Mouse (Mus musculus) CH12.LX (cell line): ENCODE results near the gene A630023A22Rik. TPM values are rescaled to one million over a fixed set of nuclear protein-coding genes. Genes with fewer than 3 reads are reported as not detected.

Experiments used
- DNase-seq: peaks from one replicate; pipeline ENCODE4 v3.0.0-alpha.2; 2013; ENCODE audit errors: extremely low read depth
- H3K27ac ChIP-seq: 2 replicates; pipeline ENCODE4 v1.5.1; 2012; ENCODE audit warnings: low read depth, mild to moderate bottlenecking, control low read depth, moderate library complexity; ENCODE audit not compliant: insufficient read depth
- H3K27me3 ChIP-seq: replicated peaks from 2 replicates; pipeline ENCODE3; 2012; ENCODE audit warnings: inconsistent platforms
- H3K36me3 ChIP-seq, 2 experiments: replicated peaks in 1 of 2; 2 replicates each; pipeline versions ENCODE3 to v1.6.1; 2012; ENCODE audit warnings: inconsistent platforms in 1 of 2, low read length in 1 of 2, mild to moderate bottlenecking in 1 of 2, mixed read lengths in 1 of 2, moderate library complexity in 1 of 2; ENCODE audit not compliant: control insufficient read depth in 1 of 2, insufficient read depth in 1 of 2
- H3K4me1 ChIP-seq, 2 experiments: 2 replicates each; pipeline ENCODE4 v1.6.1; 2012; ENCODE audit warnings: inconsistent platforms in 1 of 2, moderate library complexity in 1 of 2; ENCODE audit not compliant: insufficient read depth in 2 of 2, control insufficient read depth in 1 of 2
- H3K4me2 ChIP-seq: 2 replicates; pipeline ENCODE4 v1.6.1; 2012; ENCODE audit warnings: low read depth, mild to moderate bottlenecking, control low read depth; ENCODE audit not compliant: poor library complexity, insufficient read depth, severe bottlenecking
- H3K4me3 ChIP-seq, 3 experiments: fragments of 150-350 bp in 1 of 3; sonication (generic) in 1 of 3; replicated peaks in 1 of 3; 2 replicates each; pipeline versions ENCODE3 to v1.5.1; 2011 to 2012; ENCODE audit warnings: low read depth in 2 of 3, low read length in 2 of 3, mild to moderate bottlenecking in 2 of 3, moderate library complexity in 2 of 3, control low read depth in 1 of 3, improper control_type of control experiment in 1 of 3, inconsistent platforms in 1 of 3, mixed read lengths in 1 of 3; ENCODE audit not compliant: poor library complexity in 1 of 3
- H3K79me2 ChIP-seq: replicated peaks from 2 replicates; pipeline ENCODE4 v1.6.1; 2012; ENCODE audit warnings: mild to moderate bottlenecking, moderate library complexity; ENCODE audit not compliant: control insufficient read depth, poor library complexity, insufficient read depth, severe bottlenecking; ENCODE audit errors: extremely low read depth
- H3K9ac ChIP-seq: 2 replicates; pipeline ENCODE4 v1.6.1; 2012; ENCODE audit warnings: low read depth, mild to moderate bottlenecking, control low read depth, moderate library complexity; ENCODE audit not compliant: insufficient read depth
- H3K9me3 ChIP-seq: replicated peaks from 2 replicates; pipeline ENCODE3; 2012; ENCODE audit warnings: low read length, inconsistent platforms, mixed read lengths
- BHLHE40 ChIP-seq: IDR thresholded peaks from 2 replicates; pipeline ENCODE4 v1.6.1; 2011; ENCODE audit warnings: mild to moderate bottlenecking, low read depth, low read length, improper control_type of control experiment
- CHD1 ChIP-seq: IDR thresholded peaks from 2 replicates; pipeline ENCODE4 v1.6.1; 2012; ENCODE audit warnings: low read depth, low read length, improper control_type of control experiment, inconsistent platforms
- E2F4 ChIP-seq: IDR thresholded peaks from 2 replicates; pipeline ENCODE4 v1.6.1; 2011; ENCODE audit warnings: low read depth, low read length, improper control_type of control experiment; ENCODE audit not compliant: insufficient replicate concordance
- EP300 ChIP-seq: IDR thresholded peaks from 2 replicates; pipeline ENCODE4 v1.6.1; 2011; ENCODE audit warnings: low read length, improper control_type of control experiment
- GABPA ChIP-seq: IDR thresholded peaks from 2 replicates; pipeline ENCODE4 v1.6.1; 2012; ENCODE audit warnings: low read depth, low read length, improper control_type of control experiment, inconsistent platforms; ENCODE audit not compliant: insufficient replicate concordance
- IRF4 ChIP-seq: IDR thresholded peaks from 2 replicates; pipeline ENCODE4 v1.6.1; 2014; ENCODE audit warnings: low read depth, mild to moderate bottlenecking, inconsistent platforms, low read length, improper control_type of control experiment
- JUND ChIP-seq: conservative IDR thresholded peaks from 2 replicates; pipeline ENCODE4 v1.6.1; 2011; ENCODE audit warnings: low read depth, low read length, improper control_type of control experiment
- KAT2A ChIP-seq: IDR thresholded peaks from 2 replicates; pipeline ENCODE4 v1.6.1; 2012; ENCODE audit warnings: low read length, improper control_type of control experiment, inconsistent platforms; ENCODE audit not compliant: insufficient replicate concordance
- MAZ ChIP-seq: IDR thresholded peaks from 2 replicates; pipeline ENCODE4 v1.6.1; 2012; ENCODE audit warnings: low read depth, mild to moderate bottlenecking, inconsistent platforms, low read length, improper control_type of control experiment, moderate library complexity
- MEF2A ChIP-seq: IDR thresholded peaks from 2 replicates; pipeline ENCODE4 v1.6.1; 2014; ENCODE audit warnings: low read depth, mild to moderate bottlenecking, inconsistent platforms, low read length, improper control_type of control experiment, borderline replicate concordance
- NELFE ChIP-seq: IDR thresholded peaks from 2 replicates; pipeline ENCODE4 v1.6.1; 2011; ENCODE audit warnings: low read depth, low read length, improper control_type of control experiment
- NRF1 ChIP-seq: IDR thresholded peaks from 2 replicates; pipeline ENCODE4 v1.6.1; 2014; ENCODE audit warnings: low read depth, mild to moderate bottlenecking, inconsistent platforms, low read length, improper control_type of control experiment, moderate library complexity
- PAX5 ChIP-seq: IDR thresholded peaks from 2 replicates; pipeline ENCODE4 v1.6.1; 2012; ENCODE audit warnings: low read length, inconsistent platforms, mixed read lengths
- POLR2AphosphoS2 ChIP-seq: IDR thresholded peaks from 2 replicates; pipeline ENCODE4 v1.6.1; 2011; ENCODE audit warnings: low read depth, low read length, improper control_type of control experiment
- UBTF ChIP-seq: IDR thresholded peaks from 2 replicates; pipeline ENCODE4 v1.6.1; 2012; ENCODE audit warnings: low read depth, mild to moderate bottlenecking, inconsistent platforms, low read length, improper control_type of control experiment, moderate library complexity
- ZKSCAN1 ChIP-seq: IDR thresholded peaks from 2 replicates; pipeline ENCODE4 v1.6.1; 2012; ENCODE audit warnings: low read depth, inconsistent platforms, low read length, improper control_type of control experiment, borderline replicate concordance
- ZMIZ1 ChIP-seq: IDR thresholded peaks from 2 replicates; pipeline ENCODE4 v1.6.1; 2012; ENCODE audit warnings: low read depth, mild to moderate bottlenecking, inconsistent platforms, low read length, improper control_type of control experiment
- dilution Hi-C: fragments of 300-500 bp; cut with MboI; formaldehyde crosslinking; loops from 2 replicates; pipeline ENCODE4 v1.14.3; 2020; ENCODE audit warnings: low sequenced_read_pairs; ENCODE audit not compliant: extremely low pct_unique_long_range_greater_than_20kb, extremely low pct_ligation_motif_present
- in situ Hi-C: fragments of 300-500 bp; cut with MboI; formaldehyde crosslinking; loops from 3 replicates; pipeline ENCODE4 v1.14.3; 2019; ENCODE audit warnings: low sequenced_read_pairs, low pct_ligation_motif_present, low pct_unique_long_range_greater_than_20kb, mixed read lengths
- polyA plus RNA-seq: library from polyadenylated mRNA; unstranded; fragments of >175 nt; gene quantifications from 2 replicates; pipeline ENCODE4 v1.2.1, GENCODE M21; 2012; ENCODE audit warnings: low read depth; ENCODE audit not compliant: insufficient read length
- total RNA-seq, 2 experiments: library from RNA; depleted of rRNA; stranded (reverse); fragments of 300-350 nt in 1 of 2; fragments of >200 nt in 1 of 2; gene quantifications; 2 replicates each; pipeline ENCODE4 v1.2.3; 2012 to 2014

The A630023A22Rik gene
- total and polyA plus RNA-seq, 3 experiments: 0.36 TPM; not detected in 2

DNA sequence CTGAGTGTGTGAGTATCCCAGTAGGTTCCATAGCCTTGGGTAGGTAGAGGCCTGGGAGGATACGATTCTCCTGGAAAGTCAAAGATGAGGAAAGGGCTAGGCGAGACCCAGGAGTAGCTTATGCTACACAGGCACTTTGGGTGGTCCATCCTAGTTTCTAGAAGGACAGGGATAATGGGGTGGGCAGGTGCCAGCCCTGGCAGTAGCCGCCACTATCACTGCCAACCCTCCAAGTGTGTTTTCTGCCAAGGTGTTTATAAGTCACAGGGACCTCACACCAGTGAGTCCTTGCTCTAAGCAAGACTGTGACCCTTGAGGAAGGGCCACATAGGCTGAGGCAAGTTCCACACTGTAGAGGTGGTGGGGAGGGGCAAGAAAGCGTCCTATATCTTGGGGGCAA lies 61.3 kb downstream of the A630023A22Rik start:
- peaks cover 0 to 7% of the 10 kb centered on the region in 2 experiments; a peak in 2 of 4 replicates for H3K4me1 ChIP-seq
- DNase-seq: no peak
- dilution Hi-C loops: no loop called here
- H3K9me3 ChIP-seq: no peaks in the 10 kb centered on the region
- H3K4me2 ChIP-seq: no peak overlapping the region
- H3K79me2 ChIP-seq: no peaks in the 10 kb centered on the region
- H3K36me3 ChIP-seq: no peaks in the 10 kb centered on the region
- no peak overlapping the region for H3K9ac ChIP-seq
- H3K4me3 ChIP-seq: no peak overlapping the region
- H3K27me3 ChIP-seq: no peaks in the 10 kb centered on the region
- in situ Hi-C loops: no loop called here
- H3K27ac ChIP-seq: no peak overlapping the region
- no peak for TF ChIP-seq IRF4
- TF ChIP-seq PAX5: no peak

DNA sequence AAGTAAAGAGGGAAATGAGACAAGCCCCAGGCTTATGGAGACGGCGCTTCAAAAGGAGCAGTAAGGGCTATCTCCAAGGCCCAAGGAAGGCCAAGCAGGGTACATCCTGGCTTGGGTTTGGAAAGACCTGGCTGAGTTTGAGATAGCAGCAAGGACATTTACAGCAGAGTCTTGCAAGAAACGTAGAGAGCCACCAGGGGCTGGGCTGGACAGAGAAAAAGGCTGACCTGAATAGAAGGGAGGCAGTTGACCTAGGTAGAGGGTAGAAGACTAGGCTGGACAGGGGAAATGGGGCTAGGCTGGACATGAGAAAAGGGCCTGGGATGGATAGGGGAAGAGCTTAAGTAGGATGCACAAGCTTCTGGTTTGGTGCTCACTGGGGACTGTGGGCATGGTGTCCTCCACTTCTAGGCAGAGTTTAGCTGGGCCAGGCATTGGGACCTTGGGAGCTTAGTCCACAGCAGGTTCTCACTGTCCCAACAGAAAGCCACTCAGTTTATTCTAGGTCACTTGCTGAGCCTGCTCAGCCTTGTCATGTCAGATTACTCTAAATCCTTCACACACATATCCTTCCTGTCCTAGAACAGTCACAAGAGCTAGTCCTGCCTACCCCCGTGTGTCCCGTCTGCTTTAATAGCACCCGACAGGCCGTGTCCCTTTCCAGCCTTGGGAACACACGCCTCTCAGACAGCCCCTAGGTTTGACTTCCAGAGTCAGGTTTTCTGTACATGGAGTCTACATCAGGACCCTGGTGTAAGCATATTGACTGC lies 68.5 kb downstream of the A630023A22Rik start:
- DNase-seq: no peak
- no peak overlapping the region for H3K9ac ChIP-seq
- H3K9me3 ChIP-seq: no peaks in the 10 kb centered on the region
- no peaks in the 10 kb centered on the region for H3K79me2 ChIP-seq
- H3K4me1 ChIP-seq: no peaks in the 10 kb centered on the region
- H3K27ac ChIP-seq: no peak overlapping the region
- no peak overlapping the region for H3K4me2 ChIP-seq
- TF ChIP-seq MAZ: no peak
- TF ChIP-seq GABPA: no peak
- TF ChIP-seq PAX5: no peak
- no peaks in the 10 kb centered on the region for H3K27me3 ChIP-seq
- in situ Hi-C loops (no loop called here), dilution Hi-C loops (no loop called here)
- no peak overlapping the region for H3K4me3 ChIP-seq
- H3K36me3 ChIP-seq: no peaks in the 10 kb centered on the region

DNA sequence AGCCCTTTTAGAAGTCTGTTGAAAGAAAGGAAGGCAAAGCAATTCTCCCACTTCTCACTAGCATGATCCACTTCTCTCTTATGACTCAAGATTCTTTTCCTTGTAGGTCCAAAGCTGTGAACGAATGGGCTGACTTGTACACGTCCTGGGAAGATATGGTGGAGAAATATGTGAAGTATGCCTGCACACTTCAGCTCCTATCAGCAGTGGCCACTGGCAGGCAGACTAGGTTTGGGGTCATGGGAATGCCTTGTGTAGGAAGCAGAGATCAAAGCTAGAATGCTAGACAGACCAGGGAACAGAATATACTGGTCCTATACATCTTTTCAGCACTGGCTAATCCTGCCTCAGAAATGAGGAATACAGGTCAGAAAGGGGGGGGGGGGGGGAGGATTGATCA lies 75.8 kb downstream of the A630023A22Rik start:
- Histone ChIP-seq H3K9me3 (peaks cover 2% of the 10 kb centered on the region), H3K36me3 (no peaks in the 10 kb centered on the region), H3K9ac (no peak overlapping the region), H3K4me3 (no peak overlapping the region), H3K27me3 (no peaks in the 10 kb centered on the region), H3K79me2 (no peaks in the 10 kb centered on the region), H3K4me1 (no peaks in the 10 kb centered on the region), H3K4me2 (no peak overlapping the region), H3K27ac (no peak overlapping the region)
- DNase-seq: no peak
- in situ Hi-C loops: no loop called here
- TF ChIP-seq IRF4 (no peak), JUND (no peak), EP300 (no peak), ZKSCAN1 (no peak), E2F4 (no peak), MEF2A (no peak), NRF1 (no peak), CHD1 (no peak), MAZ (no peak), POLR2AphosphoS2 (no peak), NELFE (no peak), KAT2A (no peak), ZMIZ1 (no peak), UBTF (no peak), BHLHE40 (no peak)
- dilution Hi-C loops: no loop called here
